Mouse (Mus musculus): ENCODE data around the gene Myt1. TPM values are rescaled to one million over a fixed set of nuclear protein-coding genes. Genes with fewer than 3 reads are reported as not detected.
"Not testable (repeated sequence)": the region's sequence is repeated elsewhere in the genome, so short reads cannot be mapped to it uniquely, and the experiment has no call there.

Myt1 gene
- total RNA-seq, 1 experiment from 2014 or later = 4.1 TPM

DNA sequence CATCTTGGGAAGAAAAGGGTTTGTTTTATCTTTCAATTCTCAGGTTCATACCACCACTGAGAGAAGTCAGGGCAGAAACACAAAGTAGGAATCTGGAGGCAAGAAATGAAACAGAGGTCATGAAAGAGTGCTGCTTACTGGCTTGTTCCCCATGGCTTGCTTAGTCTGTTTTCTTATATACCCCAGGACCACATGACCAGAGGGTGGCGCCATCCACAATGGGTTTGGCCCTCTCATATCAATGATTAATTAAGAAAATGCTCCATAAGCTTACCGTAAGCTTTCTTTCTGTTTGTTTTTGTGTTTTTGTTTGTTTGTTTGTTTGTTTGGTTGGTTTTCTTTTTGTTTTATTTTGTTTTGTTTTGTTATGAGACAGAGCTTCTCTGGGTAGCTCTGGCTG is 14.6 kb downstream of the Myt1 start:
- DNase-seq = peak; percentile 56

DNA sequence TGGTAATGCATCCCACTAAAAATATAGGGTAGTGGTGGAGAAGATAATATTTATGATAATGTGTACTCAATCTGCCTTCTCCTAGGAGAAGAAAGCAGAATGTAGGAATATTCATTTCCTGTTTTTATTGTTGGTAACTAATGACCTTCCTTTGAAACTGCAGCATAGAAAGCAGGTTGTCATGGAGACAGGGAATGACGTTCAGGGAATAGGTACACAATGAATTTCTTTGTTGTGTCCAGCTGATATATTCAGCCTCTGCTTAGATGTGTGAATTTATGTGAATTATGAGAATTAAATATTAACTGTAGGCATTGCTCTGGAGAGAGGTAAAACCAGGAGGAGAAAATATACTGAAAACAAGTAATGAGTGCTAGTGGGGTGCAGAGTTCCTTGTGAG is 18.3 kb downstream of the Myt1 start:
- DNase-seq = no peak

DNA sequence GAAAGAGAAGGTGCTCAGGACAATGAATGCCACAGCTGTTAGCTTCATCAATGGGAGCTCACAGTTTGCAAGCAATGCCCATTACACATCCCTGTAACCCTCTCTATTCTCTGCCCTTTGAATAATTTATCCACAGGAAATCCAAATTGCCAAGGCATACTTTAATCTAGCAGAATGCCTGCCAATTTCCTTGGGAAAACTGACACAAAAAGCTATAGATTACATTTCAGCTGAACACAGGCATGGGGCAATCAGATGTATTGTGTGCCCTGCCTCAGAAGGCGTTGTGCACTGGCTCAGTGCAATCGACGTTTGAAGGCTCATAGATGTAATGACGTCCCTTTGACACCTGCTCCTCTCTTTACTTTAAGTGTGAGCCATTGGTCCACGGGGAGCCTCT is 24.7 kb downstream of the Myt1 start:
- no peak for DNase-seq

DNA sequence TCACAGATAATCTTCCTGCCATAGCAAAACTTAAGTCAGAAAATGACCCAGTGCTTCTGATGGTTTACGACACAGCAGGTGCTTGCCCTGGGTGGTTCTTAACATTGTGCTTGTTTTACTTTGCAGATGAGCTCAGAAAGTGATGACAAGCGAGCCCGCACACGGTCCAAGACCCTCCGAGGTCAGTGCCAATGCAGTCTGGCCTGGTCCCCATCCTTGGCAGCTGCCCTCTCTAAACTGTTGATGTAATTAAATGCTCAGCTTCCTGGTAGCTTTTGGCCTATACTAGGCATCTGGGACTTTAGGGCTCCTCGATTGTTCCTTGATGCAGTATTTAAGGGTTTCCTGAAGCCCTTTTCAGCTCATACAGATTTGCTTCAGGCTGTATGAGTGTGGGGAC is 26.3 kb downstream of the Myt1 start:
- no peak for DNase-seq

DNA sequence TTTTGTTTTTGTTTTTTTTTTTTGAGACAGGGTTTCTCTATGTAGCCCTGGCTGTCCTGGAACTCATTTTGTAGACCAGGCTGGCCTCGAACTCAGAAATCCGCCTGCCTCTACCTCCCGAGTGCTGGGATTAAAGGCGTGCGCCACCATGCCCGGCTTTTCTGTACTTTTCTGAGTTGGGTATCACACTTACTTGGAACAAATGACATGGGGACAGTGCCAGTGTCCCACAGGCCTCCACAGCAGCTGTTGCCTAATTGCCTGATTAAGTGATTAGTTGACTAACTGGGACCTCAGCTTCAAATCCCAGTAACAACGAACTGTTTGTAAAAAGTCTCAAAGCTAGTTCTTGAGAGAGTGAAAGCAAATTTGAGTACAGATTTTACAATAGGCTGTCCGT is 30.1 kb downstream of the Myt1 start:
- DNase-seq = not testable (repeated sequence)

DNA sequence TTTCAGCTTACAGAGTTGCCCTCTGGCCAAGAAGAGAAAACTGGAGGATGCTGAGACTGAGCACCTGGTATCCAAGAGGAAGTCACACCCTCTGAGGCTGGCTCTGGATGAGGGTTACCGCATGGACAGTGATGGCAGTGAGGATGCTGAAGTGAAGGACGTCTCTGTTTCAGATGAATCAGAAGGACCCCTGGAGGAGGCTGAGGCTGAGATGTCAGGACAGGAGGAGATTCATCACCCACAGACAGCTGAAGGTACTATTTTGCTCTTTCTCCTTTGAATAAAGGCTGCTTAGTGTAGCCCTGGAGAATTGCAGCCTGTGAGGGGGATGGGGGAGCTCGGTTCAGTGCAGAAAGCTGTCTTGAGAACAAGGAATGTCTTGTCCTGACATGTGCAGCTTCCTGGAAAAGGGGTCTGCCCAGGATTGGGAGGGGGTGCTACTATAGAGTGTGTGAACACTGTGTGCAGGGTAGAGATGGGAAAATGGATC is 32.6 kb downstream of the Myt1 start:
- no peak for DNase-seq

DNA sequence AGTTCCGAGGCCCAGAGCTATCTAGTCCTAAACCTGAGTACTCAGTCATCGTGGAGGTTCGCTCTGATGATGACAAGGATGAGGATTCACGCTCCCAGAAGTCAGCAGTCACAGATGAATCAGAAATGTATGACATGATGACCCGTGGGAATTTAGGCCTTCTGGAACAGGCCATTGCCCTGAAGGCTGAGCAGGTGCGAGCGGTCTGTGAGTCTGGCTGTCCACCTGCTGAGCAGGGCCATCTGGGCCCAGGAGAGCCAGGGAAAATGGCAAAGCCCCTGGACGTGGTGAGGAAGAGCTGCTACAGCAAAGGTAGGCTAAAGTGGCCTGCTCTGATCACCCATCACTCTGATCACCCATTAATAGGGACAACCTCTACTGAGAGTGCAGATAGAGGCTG is 34.5 kb downstream of the Myt1 start:
- DNase-seq = no peak

DNA sequence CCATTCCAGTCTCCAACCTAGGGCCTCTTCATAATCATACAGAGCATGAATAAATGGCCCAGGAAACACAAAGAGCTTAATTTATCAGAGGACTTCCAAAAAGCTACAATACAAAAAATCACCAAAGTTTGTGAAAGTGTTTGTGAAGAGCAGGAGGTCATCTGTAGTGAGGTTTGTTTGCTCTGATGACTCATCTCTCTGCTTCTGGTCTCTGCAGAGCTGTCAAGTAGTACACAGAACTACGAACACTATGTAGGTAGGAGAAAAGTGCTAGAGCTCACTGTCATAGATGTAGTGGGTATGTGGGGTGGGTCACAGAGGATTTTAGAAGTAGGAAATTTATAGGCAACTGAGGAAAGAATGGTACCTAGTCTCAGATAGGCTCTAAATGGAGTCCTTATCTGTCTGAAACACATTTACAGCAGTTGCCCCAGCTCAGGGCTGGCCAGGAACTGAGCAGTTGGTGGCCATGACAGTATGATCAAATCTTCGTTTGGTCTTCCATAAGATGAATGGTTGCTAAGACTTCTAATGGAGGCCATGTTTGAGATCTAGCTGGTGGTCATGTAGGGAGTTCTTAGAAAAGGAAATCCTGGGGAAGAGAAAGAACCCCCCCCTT is 66.0 kb downstream of the Myt1 start:
- no peak for DNase-seq

DNA sequence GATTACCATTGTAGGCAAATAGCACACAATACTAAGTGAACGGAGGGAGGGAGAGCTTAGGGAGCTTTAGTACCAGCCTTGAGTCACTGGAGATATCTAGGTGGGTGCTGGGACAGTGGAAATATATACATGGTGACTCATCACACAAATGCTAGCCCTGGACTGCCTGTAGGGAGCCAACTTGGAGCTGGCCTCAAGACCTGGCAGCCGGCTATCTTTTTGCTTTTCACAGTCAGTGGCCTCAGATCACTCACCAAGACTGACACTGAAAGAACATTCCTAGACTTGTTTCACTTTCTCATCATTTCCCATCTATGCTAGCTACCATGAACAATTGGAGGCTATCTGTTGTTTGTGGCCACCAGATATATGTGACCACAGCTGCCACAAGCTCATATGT is 69.6 kb downstream of the Myt1 start:
- DNase-seq = no peak

DNA sequence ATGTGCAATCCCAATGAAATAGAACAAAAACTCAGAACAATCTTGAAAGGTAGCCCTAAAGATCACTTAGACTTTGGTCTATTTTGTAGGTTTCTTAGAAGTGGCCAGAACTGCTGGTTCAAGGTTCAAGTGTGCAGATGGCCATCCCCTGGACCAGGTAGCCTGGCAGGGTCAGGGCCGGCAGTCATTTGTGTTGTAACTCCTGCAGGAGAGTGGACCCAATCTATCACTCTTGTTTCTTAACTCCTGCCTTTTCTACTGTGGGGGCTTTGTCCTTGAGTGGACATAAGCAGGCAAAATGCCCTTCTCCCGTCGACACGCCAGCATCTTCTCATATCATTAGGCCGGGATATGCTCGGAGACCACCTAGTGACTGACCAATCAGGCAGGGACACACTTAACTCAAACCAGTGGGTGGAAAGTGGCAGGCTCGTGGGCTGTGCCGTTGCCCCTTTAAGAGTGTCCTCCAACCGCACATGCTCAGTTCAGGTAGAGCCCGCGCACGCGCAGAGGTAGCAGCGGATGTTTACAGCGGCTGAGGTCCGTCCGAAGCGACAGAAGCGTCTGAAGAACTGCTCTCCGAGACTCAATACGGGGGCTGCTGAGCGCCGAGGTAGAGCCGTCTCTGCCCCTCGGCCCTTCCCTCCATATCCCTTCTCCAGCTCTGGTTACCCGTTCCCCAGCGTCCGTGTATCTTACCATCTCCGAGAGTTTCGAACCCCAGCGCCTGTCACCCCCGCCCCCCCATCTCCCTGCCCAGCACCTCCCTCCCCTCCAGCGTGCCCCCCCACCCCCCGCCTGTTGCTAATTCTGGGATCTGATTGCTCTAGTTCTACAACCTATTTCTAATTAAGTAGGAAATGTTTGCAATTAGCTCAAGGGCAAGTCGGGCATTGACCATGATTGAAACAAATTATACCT is 74.5 kb downstream of the Myt1 start, which contains the start of gene Pcmtd2:
Pcmtd2 (plus strand) TSS at position 483 of the 921 bp plus-strand sequence.
- DNase-seq = peak; percentile 96

DNA sequence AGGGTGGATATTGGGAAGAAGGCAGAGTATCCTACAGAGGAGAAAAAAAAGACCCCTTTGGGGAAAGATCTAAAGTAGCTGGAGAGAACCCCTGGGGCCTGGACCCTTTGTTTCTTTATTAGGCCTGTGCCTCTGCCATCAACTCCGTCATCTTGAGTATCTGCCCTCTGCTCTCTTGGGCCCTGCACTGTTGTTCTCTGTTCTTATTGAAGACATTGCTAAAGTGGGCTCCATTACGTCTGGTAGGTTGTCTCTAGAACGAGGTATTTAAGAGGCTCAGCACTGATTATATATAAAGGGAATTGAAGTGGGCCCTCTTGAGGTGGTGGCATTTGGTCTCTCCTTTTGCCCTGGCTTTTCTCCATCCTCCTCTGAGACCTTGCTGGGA is 75.2 kb downstream of the Myt1 start:
- peak; percentile 6 for DNase-seq

DNA sequence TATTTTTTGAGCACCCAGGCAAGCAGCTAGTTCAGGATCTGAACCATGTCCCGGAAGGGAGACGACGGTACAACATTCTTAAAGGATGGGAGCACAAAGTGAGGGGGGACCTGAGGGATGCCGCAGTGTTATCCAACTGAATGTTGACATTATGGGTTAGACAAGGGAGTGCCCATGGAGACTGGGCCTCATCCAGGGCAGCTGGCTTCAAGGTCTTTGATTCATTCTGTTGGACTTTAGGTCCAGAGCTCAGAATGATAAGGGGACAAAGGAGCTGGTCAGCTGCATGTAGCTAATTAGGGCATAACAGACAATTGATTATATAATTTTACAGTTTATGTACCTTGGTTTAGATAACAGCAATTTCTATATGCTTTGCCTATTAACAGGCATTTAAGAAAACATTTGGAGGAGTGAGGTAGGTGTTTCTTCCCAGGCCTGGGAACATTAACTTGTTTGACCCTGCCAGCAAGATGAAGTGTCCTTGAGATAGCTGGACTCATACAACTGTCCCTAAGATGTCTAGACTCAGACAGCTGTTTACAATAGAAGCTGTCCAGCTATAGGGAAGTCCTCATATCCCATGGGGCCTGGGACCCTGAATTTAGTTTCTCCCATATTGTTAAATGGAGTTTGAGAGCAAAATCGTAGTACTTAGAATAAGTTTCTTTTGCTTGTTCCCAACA is 82.7 kb downstream of the Myt1 start:
- peak; percentile 4 for DNase-seq

DNA sequence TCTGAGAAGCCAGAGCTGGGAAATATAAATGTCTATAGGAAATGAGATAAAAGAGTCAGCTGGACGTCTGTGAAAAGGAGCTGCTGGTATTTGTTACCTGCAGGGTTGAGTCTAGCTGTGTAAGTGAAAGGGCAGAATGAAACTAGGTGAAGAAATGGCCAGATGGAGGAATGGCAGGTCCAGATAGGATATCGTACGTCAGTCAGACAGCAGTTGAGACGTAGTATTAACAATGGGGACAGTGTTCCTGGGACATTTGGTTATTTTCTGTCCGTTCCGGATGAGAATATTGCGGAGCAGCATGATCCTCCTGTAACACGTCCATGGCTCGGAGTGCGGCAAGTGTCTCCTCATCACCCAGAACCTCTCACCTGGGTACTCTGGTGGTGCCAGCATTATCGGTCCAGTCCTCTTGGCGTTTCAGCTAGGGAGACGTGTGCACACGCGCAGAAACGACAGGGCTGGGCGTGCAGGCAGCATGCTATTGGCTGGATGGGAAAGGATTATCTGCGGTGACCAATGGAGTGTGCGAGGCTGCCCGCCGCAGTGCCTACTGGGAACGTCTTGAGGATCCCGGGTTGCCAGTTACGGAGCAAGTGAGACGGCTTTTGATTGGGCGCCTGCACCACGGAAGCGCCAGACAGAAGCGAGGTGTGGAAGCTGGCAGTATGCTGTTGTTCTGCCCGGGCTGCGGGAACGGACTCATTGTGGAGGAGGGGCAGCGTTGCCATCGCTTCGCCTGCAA is 100.8 kb downstream of the Myt1 start, which contains the start of gene Polr3k:
Polr3k (plus strand) TSS at position 547 of the 745 bp plus-strand sequence.
- peak; percentile 96 for DNase-seq

DNA sequence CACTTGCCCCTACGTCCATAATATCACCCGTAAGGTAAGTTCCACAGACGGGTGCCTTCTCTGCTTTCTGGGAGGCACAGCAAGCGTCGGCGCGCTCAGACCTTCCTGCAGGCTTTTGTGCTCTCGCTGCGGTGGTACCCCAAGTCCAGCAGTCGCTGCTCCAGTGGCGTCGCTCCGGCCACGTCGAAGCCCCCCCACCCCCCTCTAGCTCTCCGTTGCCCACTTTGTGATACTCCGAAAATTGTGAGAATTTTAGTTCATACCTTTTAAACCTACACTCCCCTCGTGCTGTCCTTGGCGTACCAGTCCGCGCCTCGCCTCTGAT is 101.4 kb downstream of the Myt1 start:
- no peak for DNase-seq

DNA sequence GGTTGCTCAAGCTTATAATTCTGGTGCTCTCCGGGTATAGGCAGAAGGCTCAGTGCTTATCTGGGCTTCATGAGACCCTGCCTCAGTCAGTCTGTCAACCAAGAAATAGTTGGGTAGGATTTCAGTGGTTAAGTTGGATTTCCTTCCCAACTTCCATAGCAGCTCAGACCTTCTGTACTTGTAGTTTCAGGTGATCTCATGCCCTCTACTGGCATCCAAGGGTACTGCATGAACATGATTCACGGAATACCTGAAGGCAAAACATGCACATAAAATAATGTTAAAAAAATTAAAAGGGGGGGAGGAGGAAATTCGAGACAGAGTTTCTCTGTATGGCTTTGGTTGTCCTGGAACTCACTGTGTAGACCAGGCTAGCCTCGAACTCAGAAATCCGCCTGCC is 103.8 kb downstream of the Myt1 start:
- peak; percentile 77 for DNase-seq

DNA sequence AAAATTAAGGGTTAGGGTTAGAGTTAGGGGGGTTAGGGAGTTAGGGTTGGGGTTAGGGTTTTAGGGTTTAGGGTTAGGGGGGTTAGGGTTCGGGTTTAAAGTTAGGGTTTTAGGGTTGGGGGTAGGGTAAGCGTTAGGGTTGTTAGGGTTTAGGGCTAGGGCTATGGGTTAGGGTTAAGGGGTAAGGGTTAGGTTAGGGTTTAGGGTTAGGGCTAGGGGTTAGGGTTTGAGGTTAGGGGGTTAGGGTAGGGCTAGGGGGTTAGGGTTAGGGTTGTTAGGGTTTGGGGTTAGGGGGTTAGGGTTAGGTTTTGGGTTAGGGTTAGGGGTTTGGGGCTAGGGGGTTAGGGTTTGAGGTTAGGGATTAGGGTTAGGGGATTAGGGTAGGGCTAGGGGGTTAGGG is 107.9 kb downstream of the Myt1 start:
- DNase-seq = no peak

Other genes starting within 250 kb of the Myt1 start
- gene Dnajc5, start 242.8 kb upstream of the Myt1 start, total RNA-seq (2021) = 77.3 and 89.9 TPM in 2 replicates
- gene Uckl1, start 178.4 kb upstream of the Myt1 start, total RNA-seq (2021) = 68.8 and 77.5 TPM in 2 replicates
- gene Prpf6, start 171.5 kb upstream of the Myt1 start, total RNA-seq (2021) = 59.4 and 60.0 TPM in 2 replicates
- 57.3 and 67.7 TPM in 2 replicates for gene Zfp512b, start 170.5 kb upstream of the Myt1 start, total RNA-seq (2021)
- gene Samd10, start 164.1 kb upstream of the Myt1 start, total RNA-seq (2021) = 8.5 and 11.8 TPM in 2 replicates
- not detected in 2 replicates for gene Gm29797, start 106.3 kb upstream of the Myt1 start, total RNA-seq (2021)
- gene Sox18, start 91.7 kb upstream of the Myt1 start, total RNA-seq (2021) = 60.4 and 64.6 TPM in 2 replicates
- 5.2 and 9.8 TPM in 2 replicates for gene Tcea2, start 83.0 kb upstream of the Myt1 start, total RNA-seq (2021)
- 22.4 and 32.1 TPM in 2 replicates for gene Rgs19, start 69.4 kb upstream of the Myt1 start, total RNA-seq (2021)
- not detected in 2 replicates for gene Lkaaear1, start 64.9 kb upstream of the Myt1 start, total RNA-seq (2021)
- 1.5 and 2.7 TPM in 2 replicates for gene Oprl1, start 48.3 kb upstream of the Myt1 start, total RNA-seq (2021)
- gene Pcmtd2, start 74.5 kb downstream of the Myt1 start, total RNA-seq (2021) = 47.6 and 52.4 TPM in 2 replicates
- gene Polr3k, start 101.0 kb downstream of the Myt1 start, total RNA-seq (2021) = 12.7 and 18.2 TPM in 2 replicates
- gene Gm14496, start 227.8 kb downstream of the Myt1 start, total RNA-seq (2021) = not detected in 2 replicates

Measured in adrenal gland, postnatal 14 days (tissue).